Comparison of ENCODE assay signal across 16 mouse cellular contexts in the genomic region with DNA sequence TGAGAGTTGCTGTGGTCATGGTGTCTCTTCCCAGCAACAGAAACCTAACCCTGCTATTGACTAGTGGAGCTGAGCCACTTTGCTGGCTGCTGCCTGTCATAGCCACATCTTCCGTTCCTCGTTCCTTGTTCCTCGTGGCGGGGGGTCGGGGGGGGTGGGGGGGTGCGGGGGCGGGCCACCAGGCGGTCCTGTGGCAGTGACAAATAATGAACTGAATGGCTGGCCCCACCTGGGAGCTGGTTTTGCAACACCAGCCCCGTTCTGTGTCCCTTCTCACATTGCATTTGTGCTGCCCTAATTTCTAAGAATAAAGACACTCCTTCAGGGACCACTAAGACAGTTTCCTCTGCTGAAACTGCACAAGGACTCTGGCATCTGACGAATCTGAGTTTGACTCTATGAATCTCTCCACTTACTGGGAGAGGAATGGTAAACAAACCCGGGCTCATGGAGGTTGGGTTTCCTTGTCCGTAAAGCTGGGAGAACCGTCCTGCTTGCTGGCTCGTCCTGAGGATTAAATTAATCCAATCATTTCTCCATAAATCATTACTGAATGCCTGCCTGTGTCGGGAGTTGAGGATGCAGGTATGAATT. TPM values are rescaled to one million over a fixed set of nuclear protein-coding genes. Genes with fewer than 3 reads are reported as not detected.
DNase-seq lines count a peak whose midpoint lies in the region; ATAC-seq and TF ChIP-seq lines count a peak whose summit lies in the region.
"Had no signal": no experiment of that assay in that cellular context is flagged by ENCODE, and none has a peak within 500 bp of the region (broad histone marks: within the 10 kb centered on the region; RNA-seq: fewer than 3 reads in every experiment).

No protein-coding gene starts in this region.

- intact Hi-C loops in gastrocnemius, adult 2 months (cut with DNase I), result no loop called here
- intact Hi-C loops in left cerebral cortex, postnatal 25 days (cut with DNase I), result no loop called here

- no peak overlapping the region for H3K4me2 ChIP-seq in neural tube, embryonic 13.5 days
- 0 out of 2 replicates have a peak overlapping the region, but pooled peaks have one; percentile 9 for H3K4me2 ChIP-seq in hindbrain, embryonic 15.5 days
- H3K4me2 ChIP-seq in neural tube, embryonic 15.5 days, result no peak overlapping the region

- H3K27me3 ChIP-seq in neural tube, embryonic 13.5 days, result no peaks in the 10 kb centered on the region
- no peaks in the 10 kb centered on the region for H3K27me3 ChIP-seq in hindbrain, embryonic 15.5 days
- no peaks in the 10 kb centered on the region for H3K27me3 ChIP-seq in neural tube, embryonic 15.5 days (replicated peaks)

- DNase-seq in gastrocnemius, adult 2 months, result peak; percentile 47
- no peak for DNase-seq in gastrocnemius, postnatal 25 days
- no peak for DNase-seq in neural tube, embryonic 10.5 days (ENCODE audit: extremely low spot score, low spot score)
- no peak for DNase-seq in left cerebral cortex, postnatal 25 days (ENCODE audit: low spot score in 2 of 2)
- DNase-seq in ovary, postnatal 36 days (ENCODE audit: low spot score), result no peak
- DNase-seq: cerebellum, adult 8-10 months; heart, adult 2 months; kidney, postnatal 14 days; spleen, adult 18-20 months; thymus, adult 18-20 months had no signal

- H3K36me3 ChIP-seq in neural tube, embryonic 13.5 days, result no peaks in the 10 kb centered on the region
- H3K36me3 ChIP-seq in hindbrain, embryonic 15.5 days, result no peaks in the 10 kb centered on the region
- H3K36me3 ChIP-seq in neural tube, embryonic 15.5 days, result no peaks in the 10 kb centered on the region
- H3K36me3 ChIP-seq: G1E had no signal

- H3K27ac ChIP-seq in gastrocnemius, adult 2 months, result peak overlapping the region; percentile 75
- peak overlapping the region; percentile 42; the same call in 1 of the 2 replicates for H3K27ac ChIP-seq in neural tube, embryonic 13.5 days (replicated peaks)
- H3K27ac ChIP-seq in hindbrain, embryonic 15.5 days (replicated peaks), result peak overlapping the region; percentile 55; the same call in 1 of the 2 replicates
- H3K27ac ChIP-seq in neural tube, embryonic 15.5 days (replicated peaks), result peak overlapping the region; percentile 30; the same call in 1 of the 2 replicates
- H3K27ac ChIP-seq: heart, adult 2 months; liver, embryonic 14.5 days had no signal

- WGBS in neural tube, embryonic 13.5 days, result 30% methylated on average over 15 of the region's 15 CpGs
- 24% methylated on average over 15 of the region's 15 CpGs for WGBS in hindbrain, embryonic 15.5 days
- WGBS in neural tube, embryonic 15.5 days, result 27% methylated on average over 15 of the region's 15 CpGs

- ATAC-seq in neural tube, embryonic 13.5 days (ENCODE audit: low read depth), result no peak
- ATAC-seq in hindbrain, embryonic 15.5 days (ENCODE audit: low FRiP score, low read depth), result no peak
- ATAC-seq in neural tube, embryonic 15.5 days (ENCODE audit: low FRiP score), result no peak
- ATAC-seq: activated CD4-positive, CD25-positive, alpha-beta regulatory T cell, adult 4 months had no signal

- TF ChIP-seq CTCF in gastrocnemius, adult 2 months (IDR thresholded peaks at IDR 0.05), result no peak

- H3K4me3 ChIP-seq in gastrocnemius, adult 2 months, result peak overlapping the region; percentile 4; the same call in 1 of the 2 replicates
- no peak overlapping the region for H3K4me3 ChIP-seq in neural tube, embryonic 13.5 days
- no peak overlapping the region for H3K4me3 ChIP-seq in hindbrain, embryonic 15.5 days
- no peak overlapping the region for H3K4me3 ChIP-seq in neural tube, embryonic 15.5 days (replicated peaks)
- H3K4me3 ChIP-seq: heart, adult 2 months had no signal

- no peaks in the 10 kb centered on the region for H3K9me3 ChIP-seq in neural tube, embryonic 13.5 days
- no peaks in the 10 kb centered on the region for H3K9me3 ChIP-seq in hindbrain, embryonic 15.5 days
- no peaks in the 10 kb centered on the region for H3K9me3 ChIP-seq in neural tube, embryonic 15.5 days (replicated peaks)
- H3K9me3 ChIP-seq: G1E had no signal

- no peak overlapping the region for H3K9ac ChIP-seq in neural tube, embryonic 13.5 days
- H3K9ac ChIP-seq in hindbrain, embryonic 15.5 days, result no peak overlapping the region
- H3K9ac ChIP-seq in neural tube, embryonic 15.5 days (replicated peaks), result no peak overlapping the region
- H3K9ac ChIP-seq: liver, embryonic 14.5 days had no signal

- peaks cover 12% of the 10 kb centered on the region; the same call in 1 of the 2 replicates for H3K4me1 ChIP-seq in neural tube, embryonic 13.5 days (replicated peaks)
- peaks cover 10% of the 10 kb centered on the region; the same call in 1 of the 2 replicates for H3K4me1 ChIP-seq in hindbrain, embryonic 15.5 days (replicated peaks)
- H3K4me1 ChIP-seq in neural tube, embryonic 15.5 days, result peaks cover 10% of the 10 kb centered on the region; the same call in 1 of the 2 replicates

RNA-seq across cellular contexts. Expression of a gene that starts 41.6 kb away (rescaled TPM):
- 10 to 100 TPM; 21.5 to 28.2 TPM for total RNA-seq in gastrocnemius, adult 2 months (2021)
- 10 to 100 TPM; 22.0 to 24.0 TPM for total RNA-seq in gastrocnemius, postnatal 25 days (2021)
- 59.9 and 60.7 TPM in 2 replicates for polyA plus RNA-seq in neural tube, embryonic 13.5 days (2015; fragmentation: Nextera tagmentation; extraction: Ambion mirVana)
- 72.9 and 87.3 TPM in 2 replicates for polyA plus RNA-seq in hindbrain, embryonic 15.5 days (2015; fragmentation: Nextera tagmentation; extraction: Ambion mirVana)
- 53.3 and 69.9 TPM in 2 replicates for polyA plus RNA-seq in neural tube, embryonic 15.5 days (2015; fragmentation: Nextera tagmentation; extraction: Ambion mirVana)
- total RNA-seq in left cerebral cortex, postnatal 25 days (2021), result 10 to 100 TPM; 61.9 to 78.7 TPM
